Mouse (Mus musculus): ENCODE results near the gene Ufm1.
A peak's percentile ranks its signal among the peaks of the same experiment; 100 is the strongest.

Gene Ufm1

GRCm38 (mm10) chr3:53863383-53864220, at the start of gene Ufm1:
TSS of gene Ufm1 (minus strand) at chr3:53863830.
- peak; percentile 96 to 97 for DNase-seq

GRCm38 (mm10) chr3:53890619-53891540, 27.2 kb upstream of the Ufm1 start:
- no peak for DNase-seq

- no peak for DNase-seq
Observed at GRCm38 (mm10) chr3:53871596-53871995, 8.0 kb upstream of the Ufm1 start.

GRCm38 (mm10) chr3:53870482-53870881, 6.9 kb upstream of the Ufm1 start:
- no peak for DNase-seq

GRCm38 (mm10) chr3:53869263-53869662, 5.6 kb upstream of the Ufm1 start:
- DNase-seq: peak in 1 of 2 experiments; percentile 9

GRCm38 (mm10) chr3:53868212-53868611, 4.6 kb upstream of the Ufm1 start:
- no peak for DNase-seq

GRCm38 (mm10) chr3:53854831-53855230, 8.8 kb downstream of the Ufm1 start:
- no peak for DNase-seq

GRCm38 (mm10) chr3:53854261-53854660, 9.4 kb downstream of the Ufm1 start:
- no peak for DNase-seq

- no peak for DNase-seq
Observed at GRCm38 (mm10) chr3:53848262-53848661, 15.4 kb downstream of the Ufm1 start.

- DNase-seq: no peak
Observed at GRCm38 (mm10) chr3:53847726-53848125, 15.9 kb downstream of the Ufm1 start.

GRCm38 (mm10) chr3:53846206-53846928, 17.3 kb downstream of the Ufm1 start:
- DNase-seq: no peak

- no peak for DNase-seq
Observed at GRCm38 (mm10) chr3:53844786-53845185, 18.8 kb downstream of the Ufm1 start, which contains the start of gene Gm10985. TSS of gene Gm10985 (plus strand) at chr3:53845086.

- DNase-seq: no peak
Observed at GRCm38 (mm10) chr3:53834238-53834637, 29.4 kb downstream of the Ufm1 start.

GRCm38 (mm10) chr3:53813421-53813977, 50.1 kb downstream of the Ufm1 start:
- DNase-seq: no peak

All from kidney, postnatal 36 days (tissue).